Mouse (Mus musculus) right cerebral cortex, postnatal 25 days (tissue): ENCODE results near the gene Chd2.
A peak's percentile ranks its signal among the peaks of the same experiment; 100 is the strongest.
"Not testable (repeated sequence)": the region's sequence is repeated elsewhere in the genome, so short reads cannot be mapped to it uniquely, and the experiment has no call there.

ENCODE experiments used
- DNase-seq: peaks from one replicate; pipeline ENCODE4 v3.0.0; 2022

The Chd2 gene

DNA sequence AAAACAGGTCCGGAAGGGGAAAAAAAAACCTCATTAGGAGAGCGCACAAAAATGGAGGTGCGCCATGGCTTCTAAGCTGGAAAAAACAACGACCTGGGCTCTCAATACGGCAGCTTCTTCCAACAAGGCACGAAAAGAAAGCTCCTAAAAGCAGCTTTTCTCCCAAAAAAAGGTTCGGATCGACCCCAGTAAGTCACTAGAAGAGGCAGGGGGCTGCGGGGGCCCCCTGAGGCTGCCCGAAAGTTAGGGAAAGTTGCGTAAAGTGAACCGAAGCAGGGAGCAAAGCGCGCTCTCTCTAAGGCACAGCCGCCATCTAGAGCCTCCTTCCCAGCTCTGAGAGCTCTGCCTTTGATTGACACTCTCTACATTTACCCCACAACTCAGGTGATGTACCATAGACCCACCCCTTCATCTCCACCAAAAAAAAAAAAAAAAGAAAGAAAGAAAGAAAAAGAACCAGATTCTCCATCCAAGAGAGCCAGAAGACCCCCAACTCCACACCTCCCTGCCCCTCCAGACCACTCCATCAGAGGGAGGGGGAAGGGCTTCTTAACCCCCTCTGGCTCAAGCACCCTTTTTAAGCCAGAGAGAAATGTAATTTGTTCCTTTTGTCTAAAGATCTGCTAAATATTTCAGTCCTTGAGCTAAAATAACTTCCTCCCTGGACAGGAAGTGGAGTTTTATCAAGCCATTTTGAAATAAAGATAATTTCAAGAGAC lies at the start of gene Chd2:
Gene Chd2 (minus strand): TSS at position 419 of the 719 bp plus-strand sequence.
- DNase-seq: peak; percentile 70

DNA sequence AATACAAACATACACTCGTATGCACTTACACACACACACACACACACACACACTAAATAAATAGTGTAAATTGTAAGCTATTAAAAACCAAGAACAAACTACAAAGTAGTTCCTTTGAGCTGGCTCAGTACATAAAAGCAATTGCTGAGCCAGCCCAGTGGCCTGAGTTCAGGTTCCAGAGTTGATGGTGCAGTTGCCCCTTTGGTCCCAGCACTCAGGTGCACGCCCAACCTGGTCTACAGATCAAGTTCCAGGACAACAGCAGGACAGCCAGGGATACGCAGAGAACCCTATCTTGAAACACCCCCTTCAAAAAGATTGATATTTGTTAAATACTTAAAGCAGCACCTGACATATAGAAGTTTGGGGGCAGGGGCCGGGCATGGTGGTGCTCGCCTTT lies 49.1 kb upstream of the Chd2 start:
- no peak for DNase-seq

DNA sequence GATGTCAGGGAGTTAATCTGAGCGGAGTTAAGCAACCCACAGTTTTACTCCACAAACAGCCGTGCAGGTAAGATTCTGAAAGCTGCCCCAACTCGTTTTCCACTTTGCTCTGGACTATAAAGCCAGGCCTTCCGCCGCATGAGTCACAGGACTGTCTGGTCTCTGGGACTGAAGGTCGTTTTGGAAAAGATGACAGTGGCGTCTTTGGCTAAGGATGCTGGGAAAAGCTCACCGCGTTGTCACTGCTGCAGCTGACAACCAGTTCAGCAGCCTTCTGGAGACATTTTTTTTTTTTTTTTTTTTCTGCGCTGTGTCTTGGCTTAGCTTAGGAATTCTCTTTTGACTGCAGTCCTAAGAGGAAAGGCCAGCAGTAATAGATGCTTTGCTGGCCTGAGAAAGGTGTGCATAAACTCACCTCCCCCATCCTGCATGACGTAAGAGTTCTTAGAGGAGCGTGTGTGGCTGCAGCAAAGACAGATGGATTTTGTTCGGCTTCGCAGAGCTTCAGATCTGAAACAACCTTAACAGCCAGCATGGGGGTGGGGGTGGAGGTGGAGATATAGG lies 47.7 kb upstream of the Chd2 start:
- no peak for DNase-seq

DNA sequence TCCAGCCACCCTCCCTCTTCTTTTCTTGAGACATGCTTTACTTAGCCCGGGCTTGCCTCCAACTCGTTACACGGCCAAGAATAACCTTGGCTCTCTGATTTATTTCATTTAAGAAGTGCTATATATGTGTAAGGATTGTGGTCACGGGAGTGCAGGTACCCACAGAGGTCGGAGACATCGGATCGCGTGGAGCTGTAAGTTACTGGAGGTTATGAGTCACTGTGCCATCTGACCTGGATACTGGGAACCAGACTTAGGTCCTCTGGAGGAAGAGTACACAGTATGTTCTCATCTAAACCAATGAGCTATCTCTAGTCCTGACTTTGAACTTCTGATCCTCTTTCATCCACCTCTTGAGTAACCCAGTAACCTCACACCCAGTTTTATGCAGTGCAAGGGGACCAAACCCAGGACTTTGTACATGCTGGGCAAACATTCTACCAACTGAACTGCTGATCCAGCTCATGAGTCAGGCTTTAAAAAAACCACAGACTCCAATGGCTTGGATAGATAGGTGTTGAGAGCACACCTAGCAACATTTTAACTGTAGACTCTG lies 46.8 kb upstream of the Chd2 start:
- DNase-seq: no peak

DNA sequence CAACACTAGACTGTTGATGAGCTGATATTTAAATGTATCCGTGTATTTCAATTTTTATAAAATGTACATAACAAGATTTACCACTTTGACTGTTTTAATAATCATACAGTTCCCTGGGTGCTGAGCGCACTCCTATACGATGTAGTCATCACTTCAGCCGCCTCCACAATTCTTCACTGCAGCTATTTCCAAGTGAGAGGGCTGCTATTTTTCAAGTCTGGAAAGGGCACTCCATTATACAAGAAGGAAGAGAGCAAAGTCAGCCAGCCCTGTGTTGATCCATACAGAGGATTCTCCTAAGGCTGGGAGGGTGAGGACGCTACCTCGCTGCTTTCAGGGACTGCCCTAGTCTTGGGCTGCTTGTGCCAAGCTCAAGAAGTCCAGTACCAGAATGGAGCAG lies 45.1 kb upstream of the Chd2 start:
- peak; percentile 48 for DNase-seq

DNA sequence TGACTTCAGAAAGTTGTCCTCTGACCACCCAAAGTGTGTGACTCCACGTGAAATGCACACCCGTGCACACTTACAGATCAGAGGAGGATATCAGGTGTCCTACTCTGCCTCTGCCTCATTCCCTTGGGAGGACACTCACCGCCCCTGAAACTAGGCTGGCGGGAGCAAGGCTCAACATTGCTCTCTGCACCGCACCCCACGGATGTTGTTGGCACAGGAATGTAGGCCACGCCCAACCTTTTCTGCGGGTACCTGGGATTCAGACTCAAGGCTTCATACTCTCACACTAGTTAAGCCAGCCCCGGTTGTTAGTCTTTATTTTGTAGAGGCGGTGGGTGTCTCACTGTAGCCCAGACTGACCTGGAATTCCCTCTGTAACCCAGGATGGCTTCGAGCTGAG lies 44.6 kb upstream of the Chd2 start:
- DNase-seq: no peak

DNA sequence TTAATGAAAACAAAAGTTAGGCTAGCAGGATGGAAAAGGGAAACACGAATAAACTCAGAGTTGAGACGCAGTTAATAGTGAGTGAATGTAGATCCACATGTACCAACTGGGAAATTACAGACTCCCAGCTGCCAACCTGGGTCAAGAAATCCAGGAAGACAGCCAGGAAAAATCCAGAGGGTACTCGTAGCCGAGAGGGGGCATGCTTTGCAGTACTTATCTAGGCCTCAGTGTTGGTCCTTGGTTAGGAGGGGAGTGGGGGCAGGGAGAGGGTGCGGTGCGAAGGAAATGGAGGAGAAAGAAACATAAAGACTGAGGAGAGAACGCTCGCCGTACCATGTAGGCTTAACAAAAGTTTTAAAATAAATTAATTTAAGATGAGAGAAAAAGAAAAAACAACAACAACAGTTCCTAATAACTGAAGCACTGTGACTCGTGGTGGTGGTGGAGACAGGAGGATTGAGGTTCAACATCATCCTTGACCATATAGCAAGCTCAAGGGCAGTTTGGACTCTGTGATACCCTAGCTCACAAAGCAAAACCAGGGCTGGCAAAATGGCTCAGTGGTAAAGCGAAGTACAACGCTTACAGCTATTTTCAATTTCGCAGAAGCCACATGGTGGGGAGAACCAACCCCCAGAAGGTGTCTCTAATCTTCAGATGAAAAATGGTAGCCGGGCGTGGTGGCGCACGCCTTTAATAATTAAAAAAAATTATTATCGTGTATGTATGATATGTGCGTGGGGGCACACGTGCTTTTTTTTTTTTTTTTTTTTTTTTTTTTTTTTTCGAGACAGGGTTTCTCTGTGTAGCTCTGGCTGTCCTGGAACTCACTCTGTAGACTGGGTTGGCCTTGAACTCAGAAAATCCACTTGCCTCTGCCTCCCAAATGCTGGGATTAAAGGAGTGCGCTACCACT lies 43.7 kb upstream of the Chd2 start:
- no peak for DNase-seq

DNA sequence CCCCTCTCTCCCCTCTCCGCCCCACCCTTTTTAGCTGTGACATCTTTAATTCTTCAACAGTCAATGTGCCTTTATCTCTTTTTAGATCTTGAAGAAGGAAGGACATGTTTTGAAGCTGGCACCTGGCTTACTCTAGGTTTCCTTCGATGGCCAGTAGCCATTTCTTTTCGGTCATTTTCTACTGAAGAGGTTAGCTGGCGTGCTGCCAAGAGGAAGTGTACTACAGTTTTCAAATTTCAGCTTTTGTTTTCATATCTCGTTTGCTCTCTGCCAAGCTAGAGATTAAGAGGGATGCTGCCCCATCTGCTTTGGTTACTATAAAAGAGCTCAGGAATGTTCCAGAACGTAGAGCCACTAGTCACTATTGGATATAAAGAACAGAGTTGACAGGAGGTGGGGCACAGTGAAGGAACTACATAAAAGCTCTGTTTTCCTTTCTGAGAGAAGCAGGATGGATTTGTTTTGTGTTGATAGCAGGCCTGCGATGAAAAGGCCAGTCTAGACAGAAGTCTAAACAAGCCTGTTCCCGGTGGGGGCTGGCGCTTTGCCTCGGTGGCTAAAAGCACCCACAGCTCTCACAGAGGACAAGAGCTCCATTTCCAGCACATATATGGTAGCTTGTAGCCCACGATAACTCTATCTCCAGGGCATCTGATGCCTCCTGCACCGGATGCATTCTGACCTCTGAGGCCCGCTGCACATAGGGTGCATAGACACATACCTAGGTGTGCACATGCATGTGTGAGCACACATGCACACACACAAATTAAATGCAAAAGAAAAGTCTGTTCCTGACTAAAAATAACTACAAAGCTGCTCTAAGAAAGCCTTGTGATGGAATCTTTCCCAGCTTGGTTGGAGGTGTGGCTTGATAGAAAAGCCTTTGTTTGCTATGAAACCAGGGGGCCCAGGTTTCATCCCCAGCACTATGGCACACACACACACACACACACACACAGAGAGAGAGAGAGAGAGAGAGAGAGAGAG lies 42.7 kb upstream of the Chd2 start:
- DNase-seq: peak; percentile 50

DNA sequence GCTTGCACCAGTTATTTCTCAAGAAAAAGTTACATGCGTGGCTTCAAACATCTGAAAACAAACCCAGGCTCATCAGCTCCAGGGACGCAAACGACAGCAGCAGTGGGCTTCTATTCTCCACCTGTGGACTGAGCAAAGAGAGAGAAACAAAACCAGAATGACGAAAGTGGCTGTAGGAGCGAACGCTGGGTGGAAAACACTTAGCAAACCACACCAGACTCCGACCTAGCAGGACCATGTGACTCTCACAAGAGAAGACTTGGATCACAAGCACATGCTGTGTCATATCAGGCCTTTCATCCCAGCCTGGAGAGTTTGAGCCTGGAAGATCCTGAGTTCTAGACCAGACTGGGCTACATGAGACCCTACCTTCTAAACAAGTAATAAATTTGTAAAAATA lies 41.8 kb upstream of the Chd2 start:
- DNase-seq: no peak

DNA sequence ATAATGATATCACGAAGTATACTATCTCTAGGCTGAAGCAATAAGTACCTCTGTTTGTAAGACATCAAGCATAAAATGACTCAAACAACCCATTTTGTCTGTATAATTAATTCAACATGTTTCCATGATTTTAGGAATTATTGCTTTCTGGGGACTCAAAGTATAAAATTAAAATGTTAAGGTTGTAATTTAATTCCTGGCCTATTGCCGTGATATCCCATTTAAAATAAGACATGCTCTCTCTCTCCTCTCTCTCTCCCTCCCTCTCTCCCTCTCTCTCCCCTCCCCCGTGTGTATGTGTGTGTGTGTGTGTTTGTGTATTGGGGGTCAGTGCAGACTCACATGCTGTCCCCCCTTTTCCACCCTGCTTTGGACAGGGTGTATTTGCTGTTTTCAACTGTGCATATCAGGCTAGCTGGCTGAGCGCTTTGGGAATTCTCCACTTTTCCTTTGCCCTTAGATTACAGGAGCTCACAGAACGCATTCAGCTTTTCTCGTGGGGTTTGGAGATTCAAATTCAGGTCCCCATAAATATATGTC lies 40.3 kb upstream of the Chd2 start:
- no peak for DNase-seq

DNA sequence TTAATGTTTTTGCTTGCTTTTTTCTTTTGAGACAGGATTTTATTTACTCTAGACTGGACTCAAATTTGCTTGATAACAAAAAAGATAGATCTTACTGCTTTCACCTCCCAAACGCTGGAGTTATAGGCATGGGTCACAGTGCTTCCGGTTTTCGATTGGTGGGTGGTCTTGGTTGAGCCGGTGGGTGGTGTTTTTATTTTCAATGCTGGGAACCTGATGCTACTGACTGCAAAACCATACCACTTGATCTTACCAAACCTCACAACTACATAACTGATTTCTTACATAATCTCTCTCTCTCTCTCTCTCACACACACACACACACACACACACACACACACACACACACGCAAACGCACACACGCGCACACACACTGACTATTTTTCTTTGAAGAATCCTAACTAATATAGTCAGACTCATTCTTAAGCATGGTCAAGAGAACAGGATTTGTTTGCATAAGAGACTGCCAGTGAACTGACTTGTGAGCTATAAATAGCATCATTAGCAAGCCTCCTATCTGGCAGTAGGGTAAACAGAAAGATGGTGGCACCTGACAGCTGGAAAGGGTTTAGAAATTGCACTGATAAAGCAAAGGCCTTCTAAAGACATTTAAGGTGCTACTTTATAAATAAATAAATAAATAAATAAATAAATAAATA lies 37.6 kb upstream of the Chd2 start:
- DNase-seq: no peak

DNA sequence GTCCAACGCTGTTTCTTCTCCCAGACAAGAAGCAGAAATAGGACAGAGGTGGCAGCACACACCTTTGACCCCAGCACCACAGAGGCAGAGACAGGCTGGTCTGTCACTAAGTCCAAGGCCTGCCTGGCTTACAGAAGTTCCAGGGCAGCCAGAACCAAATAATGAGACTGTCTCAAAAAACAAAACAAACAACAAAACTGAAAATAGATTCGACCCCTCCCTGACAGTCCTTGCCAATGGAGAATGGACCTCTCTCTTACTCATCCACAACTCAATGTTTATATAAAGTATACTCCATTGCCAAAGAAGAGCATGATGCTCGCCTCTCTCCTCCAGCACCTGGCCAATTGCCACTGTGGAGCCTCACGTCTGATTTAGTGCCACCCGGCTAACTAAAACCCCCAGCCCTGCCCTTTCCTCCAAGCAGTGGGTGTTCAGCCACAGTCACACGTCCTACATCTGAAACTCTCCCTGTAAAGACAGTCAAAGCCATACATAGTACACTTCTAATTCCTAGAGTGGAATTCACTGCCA lies 36.3 kb upstream of the Chd2 start:
- no peak for DNase-seq

DNA sequence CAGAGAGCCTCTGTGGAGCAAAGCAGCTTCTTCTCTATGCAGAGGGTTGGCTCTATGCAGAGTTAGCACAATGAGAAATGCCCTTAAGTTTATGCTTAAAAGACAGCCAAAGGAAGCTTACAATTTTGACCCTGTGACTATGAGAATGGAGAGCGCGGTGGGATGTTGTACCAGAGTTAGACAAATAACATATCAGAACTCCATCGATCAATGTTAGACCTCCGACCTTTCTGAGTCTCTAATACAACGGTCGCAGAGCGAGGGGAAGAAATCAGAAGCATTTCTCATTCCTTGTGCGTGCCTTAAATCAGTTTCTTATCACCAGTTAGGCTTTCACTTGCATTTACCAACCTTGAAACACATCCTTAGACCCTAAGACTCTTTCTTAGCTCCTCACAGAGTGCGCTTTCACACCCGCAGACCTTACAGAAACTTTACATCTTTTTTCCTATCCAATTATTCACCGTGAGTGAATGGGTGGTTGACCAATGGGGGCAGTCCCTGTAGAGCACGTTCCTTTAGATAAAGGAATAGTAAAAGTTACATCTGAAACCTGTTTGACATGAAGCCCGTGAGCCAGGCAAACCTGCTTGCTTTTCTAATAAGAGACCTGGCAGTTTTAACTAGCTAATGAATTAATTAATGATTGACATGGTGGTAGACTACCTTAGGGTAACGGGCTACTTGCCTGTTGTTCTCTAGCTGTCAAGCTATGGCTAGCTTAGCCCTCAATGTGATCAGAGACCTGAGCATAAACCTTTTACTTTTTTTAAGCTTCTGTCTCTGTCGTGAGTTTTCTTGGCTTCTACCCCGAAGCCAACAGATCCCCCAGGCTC lies 34.7 kb upstream of the Chd2 start:
- DNase-seq: no peak

DNA sequence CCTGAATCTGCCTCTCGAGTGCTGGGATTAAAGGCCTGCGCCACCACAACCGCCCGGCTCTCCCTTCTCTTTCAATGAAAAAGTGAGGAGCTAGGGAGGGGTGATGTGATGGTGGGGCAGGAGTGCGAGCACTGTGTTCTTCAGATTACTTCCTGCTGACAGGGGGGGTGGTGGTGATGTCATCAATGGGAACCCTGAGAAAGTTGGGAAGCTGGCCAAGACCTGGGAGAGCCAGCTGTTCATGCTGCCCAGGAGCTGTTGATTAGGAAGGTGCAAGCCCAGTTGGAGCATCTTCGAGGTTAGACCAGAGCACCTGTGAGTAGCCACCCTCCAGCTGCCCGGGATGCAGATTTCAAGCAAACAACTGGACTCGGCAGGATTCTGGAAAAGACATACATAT lies 33.6 kb upstream of the Chd2 start:
- no peak for DNase-seq

DNA sequence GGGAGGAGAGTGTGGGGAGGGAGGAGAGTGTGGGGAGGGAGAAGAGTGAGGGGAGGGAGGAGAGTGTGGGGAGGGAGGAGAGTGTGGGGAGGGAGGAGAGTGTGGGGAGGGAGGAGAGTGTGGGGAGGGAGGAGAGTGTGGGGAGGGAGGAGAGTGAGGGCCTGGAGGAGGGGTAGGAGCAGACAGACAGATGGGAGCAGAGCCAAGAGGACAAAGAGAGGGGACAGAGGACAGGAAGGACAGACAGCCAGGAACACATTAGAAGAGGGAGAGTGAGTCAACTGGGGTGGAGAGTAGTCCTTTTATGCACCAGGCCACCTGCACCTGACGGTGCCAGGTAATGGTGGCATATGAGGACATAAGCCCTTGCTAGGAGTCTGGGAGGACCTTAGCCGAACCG lies 33.0 kb upstream of the Chd2 start:
- DNase-seq: not testable (repeated sequence)

DNA sequence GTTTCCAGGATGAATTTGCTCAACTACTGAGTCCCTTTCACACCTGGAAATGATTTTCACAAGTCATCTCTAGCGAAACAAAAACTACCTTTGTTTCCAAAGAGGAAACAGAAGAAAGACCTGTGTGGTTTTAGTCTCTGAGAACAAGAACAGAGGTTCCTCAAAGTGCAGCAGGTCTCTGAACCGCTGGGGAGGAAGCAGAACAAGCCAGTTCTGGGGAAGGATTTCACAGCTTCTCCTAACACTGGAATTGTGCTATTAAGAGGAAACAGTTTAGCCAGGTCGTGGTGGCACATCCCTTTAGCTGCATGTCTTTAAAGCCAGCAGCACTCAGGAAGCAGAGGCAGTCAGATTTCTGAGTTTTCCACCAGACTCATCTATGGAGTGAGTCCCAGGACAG lies 30.9 kb upstream of the Chd2 start:
- DNase-seq: no peak

DNA sequence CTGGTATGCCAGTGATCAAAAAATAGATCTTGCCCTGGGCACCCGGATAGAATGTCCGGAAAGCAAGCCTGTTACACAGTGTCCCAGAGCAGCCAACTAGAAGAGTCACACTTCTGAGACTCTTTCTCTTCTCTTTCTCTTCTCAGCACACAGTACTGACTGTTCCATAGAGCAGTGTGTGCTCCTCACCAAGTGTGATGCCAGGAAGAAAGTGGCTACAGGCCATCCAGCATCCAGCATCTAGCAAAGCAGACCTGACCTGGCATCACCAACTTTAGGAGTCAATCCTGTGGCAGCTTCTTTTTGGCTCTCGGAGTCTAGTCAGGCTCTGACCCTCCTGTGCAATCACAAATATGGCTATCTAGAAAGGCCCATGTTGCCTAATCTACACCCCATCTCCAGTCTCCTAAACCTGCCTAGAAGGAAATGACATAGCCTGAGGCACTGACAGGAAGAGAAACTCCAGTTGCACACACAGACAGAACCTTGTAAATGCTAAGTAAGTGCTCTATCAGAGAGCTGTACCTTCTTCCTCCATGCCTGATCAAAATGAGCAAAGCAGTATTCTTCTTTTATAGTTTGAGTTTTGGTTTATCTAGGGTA lies 27.3 kb upstream of the Chd2 start:
- DNase-seq: no peak

DNA sequence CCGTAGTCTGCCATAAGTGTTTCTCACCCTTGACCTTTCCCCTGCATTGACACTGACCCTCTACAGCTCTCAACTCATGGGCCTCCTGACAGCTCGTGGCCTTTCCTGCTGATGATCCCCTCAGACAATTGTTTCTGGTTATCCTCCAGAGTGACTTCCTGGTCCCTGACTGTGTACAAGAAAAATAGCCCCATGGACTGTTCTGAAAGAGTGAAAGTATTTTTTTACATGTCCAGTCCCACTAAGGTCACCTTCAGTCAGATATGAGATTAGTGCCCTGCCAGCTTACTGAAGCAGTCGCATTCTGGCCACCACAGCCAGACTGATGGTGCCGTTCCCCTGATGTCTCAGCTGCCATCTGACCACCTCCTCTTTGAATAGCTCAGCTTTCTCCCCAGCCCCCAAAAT lies 26.1 kb upstream of the Chd2 start:
- no peak for DNase-seq

DNA sequence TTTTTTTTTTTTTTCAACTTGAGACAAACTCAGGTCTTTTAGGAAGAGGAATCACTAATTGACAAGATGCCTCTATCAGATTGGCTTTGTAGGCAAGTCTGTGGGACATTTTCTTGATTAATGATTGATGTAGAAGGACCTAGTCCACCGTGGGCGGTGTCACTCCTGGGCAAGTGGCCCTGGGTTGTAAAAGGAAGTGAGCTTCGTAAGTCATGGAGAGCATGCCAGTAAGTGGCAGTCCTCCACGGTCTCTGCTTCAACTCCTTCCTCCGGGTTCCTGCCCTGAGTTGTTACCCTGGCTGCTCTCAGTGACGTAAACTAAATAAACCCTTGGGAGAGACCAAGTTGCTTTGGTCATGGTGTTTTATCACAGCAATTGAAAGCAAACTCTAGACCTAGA lies 22.5 kb upstream of the Chd2 start:
- no peak for DNase-seq
